ENCODE assay signal across 8 mouse cellular contexts in the genomic region with DNA sequence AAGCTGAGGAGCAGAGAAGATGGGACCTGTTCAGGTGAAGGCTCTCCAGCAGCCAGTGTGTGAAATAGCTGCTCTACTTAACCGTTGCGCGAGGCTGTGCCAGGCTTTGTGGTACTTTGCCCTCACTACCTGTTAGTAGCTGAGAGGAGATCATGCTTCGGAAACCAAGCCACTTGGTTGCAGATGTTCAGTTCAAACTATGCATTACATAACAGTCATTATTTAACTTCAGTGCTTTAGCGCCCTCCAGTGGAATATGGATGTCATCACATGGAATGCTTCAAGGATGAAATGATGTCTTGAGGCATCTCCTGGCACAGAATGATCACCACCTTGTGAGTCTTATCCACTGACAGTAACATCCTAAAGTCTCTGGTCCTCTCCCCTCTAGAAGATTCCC. TPM values are rescaled to one million over a fixed set of nuclear protein-coding genes. Genes with fewer than 3 reads are reported as not detected.
DNase-seq lines count a peak whose midpoint lies in the region; ATAC-seq and TF ChIP-seq lines count a peak whose summit lies in the region.

No protein-coding gene starts in this region.

- no peaks in the 10 kb centered on the region for H3K4me1 ChIP-seq in kidney, embryonic 16.5 days (ENCODE audit: insufficient read depth, low read length)
- no peaks in the 10 kb centered on the region for H3K4me1 ChIP-seq in embryonic facial prominence, embryonic 10.5 days

- peaks cover 10% of the 10 kb centered on the region; the same call in 1 of the 2 replicates for H3K27me3 ChIP-seq in kidney, embryonic 16.5 days (ENCODE audit: insufficient read depth, low read length)
- H3K27me3 ChIP-seq in Patski: peaks cover 15% of the 10 kb centered on the region
- peaks cover 20% of the 10 kb centered on the region for H3K27me3 ChIP-seq in embryonic facial prominence, embryonic 10.5 days (replicated peaks; ENCODE audit: low read depth, poor library complexity, severe bottlenecking)

- CTCF ChIA-PET in Patski (lab: Charles Lee): no interaction called here

- ATAC-seq in kidney, embryonic 16.5 days (ENCODE audit: low FRiP score, low TSS enrichment): no peak
- no peak for ATAC-seq in Patski
- ATAC-seq in megakaryocyte progenitor cell, adult 5-6 weeks (replicated peaks; ENCODE audit: poor library complexity): peak; percentile 70

- POLR2A ChIA-PET in Patski (lab: Charles Lee): no interaction called here

- H3K4me3 ChIP-seq in kidney, embryonic 16.5 days (ENCODE audit: low read length): no peak overlapping the region
- H3K4me3 ChIP-seq in embryonic facial prominence, embryonic 10.5 days: no peak overlapping the region

- H3K9ac ChIP-seq in kidney, embryonic 16.5 days (replicated peaks; ENCODE audit: low read length): no peak overlapping the region

- H3K9me3 ChIP-seq in kidney, embryonic 16.5 days (ENCODE audit: low read length): no peaks in the 10 kb centered on the region
- H3K9me3 ChIP-seq in embryonic facial prominence, embryonic 10.5 days: no peaks in the 10 kb centered on the region

- H3K4me2 ChIP-seq in kidney, embryonic 16.5 days (replicated peaks; ENCODE audit: low read depth, low read length): no peak overlapping the region

- 25% methylated on average over 5 of the region's 5 CpGs for WGBS in kidney, embryonic 16.5 days
- 23% methylated on average over 5 of the region's 5 CpGs for WGBS in embryonic facial prominence, embryonic 10.5 days

- H3K36me3 ChIP-seq in kidney, embryonic 16.5 days (ENCODE audit: insufficient read depth, low read length): no peaks in the 10 kb centered on the region
- H3K36me3 ChIP-seq in embryonic facial prominence, embryonic 10.5 days (replicated peaks): no peaks in the 10 kb centered on the region

- peak; percentile 70 for DNase-seq in kidney, adult 11 months
- DNase-seq in Patski (ENCODE audit: low read depth, low spot score): no peak
- peak; percentile 24 for DNase-seq in embryonic facial prominence, embryonic 10.5 days (ENCODE audit: low spot score)
- DNase-seq in layer of hippocampus, adult 11-12 months (ENCODE audit: low spot score): peak; percentile 60
- DNase-seq in T-cell, adult 2 months (ENCODE audit: low spot score): no peak
- no peak for DNase-seq in spleen, postnatal 14 days (ENCODE audit: low spot score in 2 of 2)

- in situ Hi-C loops in Patski (cut with MboI; ENCODE audit: low pct_unique_long_range_greater_than_20kb): no loop called here

- TF ChIP-seq CTCF in Patski (IDR thresholded peaks at IDR 0.05): peak; percentile 59

- no peak overlapping the region for H3K27ac ChIP-seq in kidney, embryonic 16.5 days (ENCODE audit: low read length)
- H3K27ac ChIP-seq in embryonic facial prominence, embryonic 10.5 days (replicated peaks): no peak overlapping the region

RNA-seq across cellular contexts. Expression of gene Pax1, which starts 56.5 kb away (rescaled TPM):
- polyA plus RNA-seq in kidney, embryonic 16.5 days (2015; fragmentation: Nextera tagmentation; extraction: Ambion mirVana): 0.07 TPM in 1 of 2 replicates, not detected in the other
- polyA plus RNA-seq in Patski (2021): not detected
- 0.93 and 2.3 TPM in 2 replicates for polyA plus RNA-seq in embryonic facial prominence, embryonic 10.5 days (2016; fragmentation: Nextera tagmentation; extraction: Ambion mirVana)
- total RNA-seq in megakaryocyte progenitor cell, adult 5-6 weeks (2015): not detected in 2 replicates
- total RNA-seq in megakaryocyte progenitor cell, adult 5-6 weeks (2017): not detected in 2 replicates

Comparison
In these comparisons a context has a peak if more than half of its experiments do, and no peak if none do; other contexts are left out.
1. DNase-seq: peak in kidney, adult 11 months (single experiment), embryonic facial prominence, embryonic 10.5 days (single experiment) and layer of hippocampus, adult 11-12 months (single experiment); none in Patski (single experiment), T-cell, adult 2 months (single experiment) and spleen, postnatal 14 days (0 of 2).